Mouse (Mus musculus) heart, embryonic 16.5 days (tissue): ENCODE results near the gene Cryba4. TPM values are rescaled to one million over a fixed set of nuclear protein-coding genes. Genes with fewer than 3 reads are reported as not detected.

Source experiments
- ATAC-seq: fragments of 200-750 bp; cut with Nextera tagmentation; replicated peaks from 2 replicates; pipeline ENCODE4 v1.8.0; 2017; ENCODE audit warnings: moderate number of reproducible peaks; ENCODE audit not compliant: insufficient read depth, low FRiP score; ENCODE audit errors: extremely low read depth
- H3K27ac ChIP-seq: fragments of 300-500 bp; sonication (generic); 2 replicates; pipeline ENCODE4 v1.5.1; 2014; ENCODE audit warnings: mild to moderate bottlenecking, low read length, control low read depth, moderate library complexity
- H3K27me3 ChIP-seq: fragments of 300-500 bp; sonication (generic); 2 replicates; pipeline ENCODE4 v1.6.1; 2014; ENCODE audit warnings: low read length, mixed read lengths; ENCODE audit not compliant: control insufficient read depth, insufficient read depth
- H3K36me3 ChIP-seq: fragments of 300-500 bp; sonication (generic); 2 replicates; pipeline ENCODE4 v1.6.1; 2014; ENCODE audit not compliant: control insufficient read depth, insufficient read depth
- H3K4me1 ChIP-seq: fragments of 300-500 bp; sonication (generic); 2 replicates; pipeline ENCODE4 v1.6.1; 2014; ENCODE audit warnings: low read length, mixed read lengths; ENCODE audit not compliant: control insufficient read depth, insufficient read depth
- H3K4me2 ChIP-seq: fragments of 300-500 bp; sonication (generic); 2 replicates; pipeline ENCODE4 v1.6.1; 2014; ENCODE audit warnings: low read depth, mild to moderate bottlenecking, control low read depth, low read length
- H3K4me3 ChIP-seq: fragments of 300-500 bp; sonication (generic); 2 replicates; pipeline ENCODE4 v1.5.1; 2014; ENCODE audit warnings: mild to moderate bottlenecking, control low read depth, low read length
- H3K9ac ChIP-seq: fragments of 300-500 bp; sonication (generic); 2 replicates; pipeline ENCODE4 v1.6.1; 2014; ENCODE audit warnings: low read length, control low read depth
- H3K9me3 ChIP-seq: fragments of 300-500 bp; sonication (generic); replicated peaks from 2 replicates; pipeline ENCODE4 v1.6.1; 2016; ENCODE audit warnings: low read length; ENCODE audit not compliant: control insufficient read depth
- WGBS: fragments of 180-500 bp; shearing (Covaris S2); extraction: QIAGEN DNeasy Blood & Tissue Kit; methylation state at CpG from one replicate; pipeline ENCODE4 v1.1.7; 2014; 5-methylcytosine and 5-hydroxymethylcytosine counted together
- polyA plus RNA-seq: library from polyadenylated mRNA; unstranded; fragments of >200 nt; fragmentation: Nextera tagmentation; extraction: Ambion mirVana; gene quantifications from 2 replicates; pipeline ENCODE4 v1.2.1, GENCODE M21; 2015

Cryba4 gene
- polyA plus RNA-seq, 1 experiment from 2014 or later: 1.6 TPM

DNA sequence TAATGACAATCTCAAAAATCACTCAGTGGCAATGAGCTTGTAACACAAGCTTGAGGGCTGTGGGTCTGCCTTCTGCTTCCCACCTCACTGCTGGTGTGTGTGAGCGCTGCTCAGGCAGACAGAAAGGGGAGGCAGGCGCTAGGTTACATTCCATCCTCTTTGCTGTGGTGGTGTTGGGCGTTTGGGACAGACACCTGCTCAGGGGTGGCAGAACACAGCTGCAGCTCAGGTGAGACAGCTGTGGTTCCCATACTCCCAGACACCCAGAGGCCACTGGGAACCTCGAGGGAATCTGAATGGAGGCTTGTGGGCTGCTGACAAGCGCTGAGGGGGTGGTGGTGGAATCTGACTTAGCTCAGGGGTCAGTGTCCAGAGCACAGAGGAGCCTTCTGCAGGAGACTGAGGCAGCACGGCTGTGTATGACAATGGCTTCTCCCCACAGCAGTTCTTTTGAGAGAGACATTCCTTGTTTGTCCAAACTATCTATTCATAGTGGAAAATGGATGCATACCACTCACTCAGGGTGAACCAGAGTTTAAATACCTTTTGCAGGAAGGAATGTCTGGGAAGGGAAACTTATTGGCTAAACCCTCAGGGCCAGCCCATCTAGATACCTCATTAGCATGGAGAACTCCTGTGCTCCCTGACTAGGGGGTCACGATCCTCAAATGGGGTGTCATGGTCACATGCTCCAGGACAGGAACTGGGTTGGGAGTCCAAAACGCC is 7.3 kb downstream of the Cryba4 start:
- WGBS: 40% methylated on average over 8 of the region's 8 CpGs
- H3K9ac ChIP-seq: no peak overlapping the region
- H3K4me1 ChIP-seq: peaks cover 15% of the 10 kb centered on the region
- H3K27ac ChIP-seq: no peak overlapping the region
- no peak for ATAC-seq
- H3K27me3 ChIP-seq: peaks cover 5% of the 10 kb centered on the region
- no peaks in the 10 kb centered on the region for H3K9me3 ChIP-seq
- H3K4me2 ChIP-seq: no peak overlapping the region
- H3K36me3 ChIP-seq: no peaks in the 10 kb centered on the region
- no peak overlapping the region for H3K4me3 ChIP-seq

DNA sequence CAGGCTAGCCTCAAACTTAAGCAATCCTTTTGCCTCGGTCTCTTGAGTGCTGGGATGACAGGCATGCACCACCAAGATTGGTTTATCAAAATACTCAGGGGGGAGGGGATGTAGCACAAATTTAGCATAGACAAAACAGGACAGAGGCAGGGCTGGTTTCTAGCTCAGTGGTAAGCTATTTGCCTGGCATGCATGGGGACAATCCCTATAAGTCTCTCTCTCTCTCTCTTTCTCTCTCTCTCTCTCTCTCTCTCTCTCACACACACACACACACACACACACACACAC is 8.1 kb downstream of the Cryba4 start:
- H3K36me3 ChIP-seq: no peaks in the 10 kb centered on the region
- peaks cover 5% of the 10 kb centered on the region for H3K27me3 ChIP-seq
- no peak overlapping the region for H3K4me2 ChIP-seq
- no peak; the same call in 1 of the 2 replicates for ATAC-seq
- WGBS: 32% methylated on average over 1 of the region's 1 CpGs
- H3K4me1 ChIP-seq: peaks cover 15% of the 10 kb centered on the region
- H3K27ac ChIP-seq: no peak overlapping the region
- H3K4me3 ChIP-seq: no peak overlapping the region
- H3K9me3 ChIP-seq: no peaks in the 10 kb centered on the region
- no peak overlapping the region for H3K9ac ChIP-seq

GRCm38 (mm10) chr5:112243539-112244274 is 8.6 kb downstream of the Cryba4 start:
- Histone ChIP-seq H3K36me3 (no peaks in the 10 kb centered on the region), H3K4me2 (no peak overlapping the region), H3K4me1 (peaks cover 15% of the 10 kb centered on the region), H3K9me3 (no peaks in the 10 kb centered on the region), H3K27me3 (peaks cover 7% of the 10 kb centered on the region), H3K9ac (no peak overlapping the region), H3K4me3 (no peak overlapping the region), H3K27ac (no peak overlapping the region)
- 47% methylated on average over 10 of the region's 10 CpGs for WGBS
- ATAC-seq: no peak

DNA sequence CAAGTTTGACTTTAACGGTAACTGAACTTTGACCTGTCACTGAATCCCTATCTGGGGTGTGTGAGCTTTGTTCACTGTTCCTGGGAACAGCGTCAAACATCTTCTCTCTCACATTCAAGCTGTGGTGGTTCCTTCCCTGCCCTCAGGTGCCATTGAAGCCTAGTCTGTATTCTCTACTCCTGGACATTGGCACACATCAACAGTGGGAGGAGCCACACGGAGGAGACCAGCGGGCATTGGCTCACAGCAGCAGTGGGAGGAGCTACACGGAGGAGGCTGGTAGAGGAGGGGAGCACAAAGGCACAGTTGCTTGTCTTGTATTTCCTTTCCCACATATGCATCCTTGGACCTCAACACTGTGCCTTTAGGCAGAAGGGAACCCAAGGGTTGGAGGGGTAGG is 9.3 kb downstream of the Cryba4 start:
- Histone ChIP-seq H3K36me3 (no peaks in the 10 kb centered on the region), H3K9me3 (no peaks in the 10 kb centered on the region), H3K4me1 (peaks cover 15% of the 10 kb centered on the region), H3K4me2 (no peak overlapping the region), H3K4me3 (no peak overlapping the region), H3K9ac (no peak overlapping the region), H3K27ac (no peak overlapping the region; the same call in 1 of the 2 replicates), H3K27me3 (peaks cover 12% of the 10 kb centered on the region)
- no peak for ATAC-seq
- WGBS: 58% methylated on average over 5 of the region's 5 CpGs

- H3K4me3 ChIP-seq: no peak overlapping the region
- peaks cover 14% of the 10 kb centered on the region for H3K27me3 ChIP-seq
- WGBS: 60% methylated on average over 5 of the region's 5 CpGs
- H3K4me1 ChIP-seq: peaks cover 15% of the 10 kb centered on the region
- H3K27ac ChIP-seq: peak overlapping the region; percentile 48; the same call in 1 of the 2 replicates
- no peaks in the 10 kb centered on the region for H3K36me3 ChIP-seq
- H3K9me3 ChIP-seq: no peaks in the 10 kb centered on the region
- H3K4me2 ChIP-seq: no peak overlapping the region
- no peak overlapping the region for H3K9ac ChIP-seq
- 0 out of 2 replicates have a peak, but pooled peaks have one; percentile 4 for ATAC-seq
Measured at GRCm38 (mm10) chr5:112242361-112242778, 9.9 kb downstream of the Cryba4 start.

DNA sequence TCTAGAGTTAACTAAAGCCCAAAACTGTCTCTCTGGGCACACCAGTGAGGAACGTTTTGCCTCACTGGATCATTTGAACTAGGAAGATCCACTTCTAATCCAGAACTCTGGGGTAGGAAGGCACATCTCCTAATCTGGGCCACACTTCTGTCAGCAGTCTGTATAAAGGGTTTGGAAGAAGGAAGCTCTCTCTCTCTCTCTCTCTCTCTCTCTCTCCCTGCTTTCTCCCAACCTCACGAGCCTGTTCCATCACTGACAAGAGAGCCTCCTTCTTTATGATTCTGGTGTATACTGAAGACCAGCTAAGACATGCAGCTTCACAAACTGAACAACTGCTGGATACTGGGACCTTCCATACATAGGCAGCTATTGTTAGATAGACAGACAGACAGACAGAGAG is 10.5 kb downstream of the Cryba4 start:
- no peak overlapping the region for H3K4me2 ChIP-seq
- H3K9ac ChIP-seq: no peak overlapping the region
- H3K36me3 ChIP-seq: no peaks in the 10 kb centered on the region
- no peaks in the 10 kb centered on the region for H3K9me3 ChIP-seq
- H3K27ac ChIP-seq: no peak overlapping the region; the same call in 1 of the 2 replicates
- peaks cover 15% of the 10 kb centered on the region for H3K4me1 ChIP-seq
- ATAC-seq: no peak
- peaks cover 13% of the 10 kb centered on the region for H3K27me3 ChIP-seq
- no peak overlapping the region for H3K4me3 ChIP-seq
- 68% methylated on average over 2 of the region's 2 CpGs for WGBS

DNA sequence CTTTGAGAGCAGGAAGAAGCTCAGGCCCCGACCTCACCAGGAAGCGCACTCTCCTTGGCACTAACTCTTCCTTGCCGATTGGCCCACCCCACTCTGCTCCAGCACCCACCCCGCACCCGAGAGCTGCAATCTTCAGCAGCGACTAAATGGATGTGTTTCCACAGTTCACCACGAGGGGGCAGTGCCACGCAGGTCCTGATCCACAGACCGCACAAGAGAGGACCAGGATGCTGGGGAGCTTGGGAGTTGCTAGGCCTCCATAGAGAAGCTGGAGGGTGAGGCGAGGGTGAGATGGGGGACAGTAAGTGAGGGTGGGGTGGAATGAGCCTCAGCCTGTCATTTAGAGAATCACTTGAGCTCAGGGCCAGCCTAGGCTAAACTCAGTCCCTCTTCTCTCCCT is 11.6 kb downstream of the Cryba4 start:
- no peak overlapping the region for H3K27ac ChIP-seq
- ATAC-seq: peak; percentile 50
- 3% methylated on average over 10 of the region's 10 CpGs for WGBS
- peak overlapping the region; percentile 24; the same call in 1 of the 2 replicates for H3K9ac ChIP-seq
- no peaks in the 10 kb centered on the region for H3K36me3 ChIP-seq
- H3K9me3 ChIP-seq: no peaks in the 10 kb centered on the region
- H3K27me3 ChIP-seq: peaks cover 11% of the 10 kb centered on the region
- peaks cover 15% of the 10 kb centered on the region for H3K4me1 ChIP-seq
- H3K4me3 ChIP-seq: no peak overlapping the region
- peak overlapping the region; percentile 41; the same call in 1 of the 2 replicates for H3K4me2 ChIP-seq

- Histone ChIP-seq H3K4me1 (peaks cover 4% of the 10 kb centered on the region; the same call in 1 of the 2 replicates), H3K4me3 (no peak overlapping the region), H3K4me2 (no peak overlapping the region), H3K27me3 (peaks cover 9% of the 10 kb centered on the region), H3K36me3 (no peaks in the 10 kb centered on the region), H3K27ac (no peak overlapping the region), H3K9ac (no peak overlapping the region), H3K9me3 (no peaks in the 10 kb centered on the region)
- 67% methylated on average over 3 of the region's 3 CpGs for WGBS
- ATAC-seq: no peak
Measured at GRCm38 (mm10) chr5:112238781-112239482, 13.4 kb downstream of the Cryba4 start.
